Mouse (Mus musculus) layer of hippocampus, adult 11-12 months (tissue): ENCODE measurements around the gene Cyb561d2.
"Not testable (repeated sequence)": the region's sequence is repeated elsewhere in the genome, so short reads cannot be mapped to it uniquely, and the experiment has no call there.

Experiments used
- DNase-seq: peaks from one replicate; pipeline ENCODE4 v3.0.0; 2022; ENCODE audit warnings: low spot score

Cyb561d2 gene

DNA sequence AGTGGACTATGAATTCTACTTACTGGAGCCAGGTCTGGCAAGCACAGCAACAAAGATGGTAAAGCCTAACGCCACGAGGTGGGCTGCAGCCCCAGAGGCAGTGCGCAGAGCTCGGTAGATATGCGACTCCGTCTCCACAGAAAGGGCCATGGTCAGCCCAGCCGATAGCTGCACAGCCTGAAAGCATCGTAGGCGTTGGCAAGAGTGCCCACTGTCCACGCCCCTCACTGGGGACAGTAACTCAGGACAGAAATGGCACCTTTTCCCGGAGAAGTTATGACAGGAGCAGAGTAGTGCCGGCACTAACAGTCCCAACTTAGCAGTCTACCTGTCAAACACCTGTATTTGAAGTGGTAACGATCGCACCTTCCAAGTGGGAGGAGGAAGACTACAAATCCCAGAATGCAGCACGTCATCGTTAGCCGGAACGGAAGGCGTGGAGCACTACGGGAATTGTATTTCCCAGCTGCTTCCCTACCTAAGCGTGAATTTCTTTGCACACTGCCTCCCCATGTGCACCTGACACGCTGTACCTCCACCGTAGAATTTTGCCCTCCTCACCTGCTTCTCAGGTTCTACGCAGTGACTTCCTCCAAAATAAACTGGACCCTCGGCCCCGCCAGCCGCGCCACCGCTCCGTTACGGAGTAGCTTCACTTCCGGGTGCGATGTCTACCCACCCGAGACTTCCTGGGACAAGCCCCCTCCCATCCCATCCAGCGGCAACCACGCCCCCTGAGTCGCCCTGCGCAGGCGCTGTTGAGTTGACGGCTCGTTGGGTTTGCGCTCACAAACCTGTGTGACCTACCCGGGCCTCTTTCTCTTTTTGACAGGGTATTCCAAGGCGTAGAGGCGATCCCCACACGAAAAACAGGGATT lies at the start of gene Cyb561d2, which contains the start of gene Nprl2:
TSS of gene Cyb561d2 (minus strand) at position 720 of the 878 bp plus-strand sequence.
TSS of gene Nprl2 (plus strand) at position 753 of the 878 bp plus-strand sequence.
- peak; percentile 94 for DNase-seq

DNA sequence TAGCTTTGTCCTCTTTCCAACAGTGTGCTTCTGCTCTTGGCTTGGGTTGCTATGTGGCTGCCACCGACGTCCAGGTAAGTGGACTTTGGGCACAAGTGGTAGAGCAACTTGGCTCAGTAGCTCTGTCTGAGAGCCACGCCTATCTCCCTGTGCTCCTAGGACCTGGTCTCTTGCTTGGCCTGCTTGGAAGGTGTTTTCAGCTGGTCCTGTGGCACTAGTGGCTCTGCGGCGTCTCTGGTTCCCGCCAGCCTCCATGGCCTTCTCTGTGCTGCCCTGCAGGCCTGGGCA lies 48.7 kb upstream of the Cyb561d2 start:
- DNase-seq: no peak

DNA sequence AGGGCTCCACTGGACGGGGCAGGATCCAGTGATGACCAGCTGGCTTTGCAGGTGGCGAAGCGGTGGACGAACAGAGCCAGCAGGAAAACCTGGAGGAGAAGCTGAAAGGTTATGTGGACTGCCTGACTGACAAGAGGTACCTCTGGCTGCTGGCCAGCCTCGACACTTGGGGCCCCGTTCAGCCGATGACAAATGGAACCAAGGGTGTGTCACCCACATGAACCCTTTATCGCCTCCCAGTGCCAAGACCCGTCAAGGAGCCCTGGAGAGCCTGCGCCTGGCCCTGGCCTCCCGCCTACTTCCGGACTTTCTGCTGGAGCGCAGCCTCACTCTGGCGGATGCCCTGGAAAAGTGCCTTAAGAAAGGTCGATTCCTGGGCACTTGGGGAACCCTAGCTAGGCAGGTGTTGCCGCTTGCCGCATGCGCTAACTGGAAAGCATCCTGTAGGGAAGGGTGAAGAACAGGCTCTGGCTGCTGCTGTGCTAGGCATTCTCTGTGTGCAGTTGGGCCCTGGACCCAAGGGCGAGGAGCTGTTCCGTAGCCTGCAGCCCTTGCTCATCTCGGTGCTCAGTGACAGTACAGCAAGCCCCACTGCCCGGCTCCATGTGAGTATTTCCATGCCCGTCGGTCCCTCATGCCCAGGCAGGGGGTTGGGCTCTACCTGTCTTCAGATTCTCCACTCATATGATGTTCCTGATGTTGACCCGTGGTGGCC lies 48.2 kb upstream of the Cyb561d2 start:
- no peak for DNase-seq

DNA sequence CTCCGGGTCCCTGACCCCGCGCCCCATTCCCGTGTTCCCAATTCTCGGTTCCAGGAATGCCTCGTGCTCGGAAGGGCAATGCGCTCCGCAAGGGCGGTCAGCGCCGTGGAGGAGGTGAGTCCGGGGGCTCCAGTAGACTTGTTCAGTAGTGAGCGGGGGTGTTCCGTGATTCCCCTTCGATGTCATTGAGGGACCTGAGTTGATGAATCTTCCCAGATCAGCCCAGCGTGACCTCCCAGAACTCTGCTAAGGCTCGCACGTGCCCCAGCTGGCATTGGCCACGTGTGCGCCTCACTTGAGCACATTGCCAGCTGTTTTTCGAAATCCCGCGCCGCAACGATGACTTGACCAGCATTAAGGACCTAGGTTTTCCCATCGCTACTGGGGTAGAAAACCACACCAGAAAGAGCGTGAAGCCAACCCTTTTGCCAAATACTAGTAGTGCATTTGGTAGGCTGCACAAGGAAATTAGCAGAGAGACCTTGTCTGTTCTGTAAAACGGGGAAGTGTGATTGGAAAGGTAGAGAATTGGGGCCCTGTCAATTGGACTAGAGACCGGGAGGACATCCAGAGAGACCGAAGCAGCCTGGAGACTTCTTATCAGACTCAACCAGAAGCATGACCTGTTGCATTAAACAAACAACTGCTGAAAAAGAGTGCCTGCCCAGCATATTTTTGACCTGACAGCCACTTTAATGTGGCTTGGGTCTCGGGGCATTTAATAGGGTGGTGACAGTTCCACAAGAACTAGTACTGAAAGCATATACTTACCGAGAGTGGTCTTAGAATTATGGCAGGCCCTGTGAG lies 46.0 kb upstream of the Cyb561d2 start:
- peak; percentile 57 for DNase-seq

DNA sequence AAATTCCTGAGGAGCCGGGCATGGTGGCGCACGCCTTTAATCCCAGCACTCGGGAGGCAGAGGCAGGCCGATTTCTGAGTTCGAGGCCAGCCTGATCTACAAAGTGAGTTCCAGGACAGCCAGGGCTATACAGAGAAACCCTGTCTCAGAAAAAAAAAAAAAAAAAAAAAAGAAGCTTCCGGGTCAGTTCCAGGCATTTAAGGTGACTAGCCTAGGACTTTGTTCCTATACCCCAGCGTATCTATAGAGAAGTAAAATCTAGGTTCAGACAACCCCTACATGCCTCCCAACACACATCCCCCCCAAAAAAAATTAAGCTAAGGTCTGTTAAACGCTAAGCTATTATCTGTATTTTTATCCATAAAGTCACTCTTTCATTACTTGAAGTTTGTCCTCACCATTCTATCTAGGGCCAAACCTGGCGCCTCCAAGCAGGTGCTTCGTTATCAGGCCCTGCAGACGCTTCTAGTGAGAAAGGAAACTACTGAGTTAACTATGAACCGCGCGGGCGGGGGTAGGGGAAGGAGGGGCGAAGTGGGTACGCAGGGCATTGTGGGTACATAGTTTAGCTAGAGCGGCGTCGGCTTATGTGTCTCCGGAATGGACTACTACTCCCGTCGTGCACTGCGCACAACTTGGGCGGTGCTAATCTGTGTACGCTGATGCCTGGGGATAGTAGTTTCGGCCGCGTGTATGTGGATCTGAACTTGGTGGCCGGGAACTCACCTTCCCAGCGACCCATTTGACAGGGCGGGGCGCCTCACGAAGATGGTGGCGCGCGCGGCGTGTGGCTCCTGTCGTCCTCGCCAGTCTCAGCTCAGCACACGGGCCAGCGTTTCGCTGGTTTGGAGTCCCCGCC lies 45.2 kb upstream of the Cyb561d2 start, which contains the start of gene Ifrd2:
TSS of gene Ifrd2 (plus strand) at position 669 of the 859 bp plus-strand sequence.
- DNase-seq: peak; percentile 98

DNA sequence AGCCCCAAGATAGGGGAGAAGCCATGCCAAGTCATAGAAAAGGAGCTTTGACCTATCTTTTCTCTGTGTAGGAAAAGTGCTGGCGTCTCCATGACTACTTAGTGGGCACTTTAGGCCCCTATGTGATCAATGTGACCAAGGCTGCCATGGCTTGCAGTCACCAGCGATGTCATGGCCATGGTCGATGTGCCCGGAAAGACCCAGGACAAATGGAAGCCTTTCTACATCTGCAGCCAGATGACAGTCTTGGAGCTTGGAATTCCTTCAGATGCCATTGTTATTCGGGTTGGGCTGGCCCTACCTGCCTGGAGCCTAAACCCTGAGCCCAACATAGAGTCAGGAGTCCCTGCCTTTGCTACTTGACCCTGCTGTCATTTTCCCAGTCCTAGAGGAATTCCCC lies 44.5 kb upstream of the Cyb561d2 start:
- DNase-seq: no peak

DNA sequence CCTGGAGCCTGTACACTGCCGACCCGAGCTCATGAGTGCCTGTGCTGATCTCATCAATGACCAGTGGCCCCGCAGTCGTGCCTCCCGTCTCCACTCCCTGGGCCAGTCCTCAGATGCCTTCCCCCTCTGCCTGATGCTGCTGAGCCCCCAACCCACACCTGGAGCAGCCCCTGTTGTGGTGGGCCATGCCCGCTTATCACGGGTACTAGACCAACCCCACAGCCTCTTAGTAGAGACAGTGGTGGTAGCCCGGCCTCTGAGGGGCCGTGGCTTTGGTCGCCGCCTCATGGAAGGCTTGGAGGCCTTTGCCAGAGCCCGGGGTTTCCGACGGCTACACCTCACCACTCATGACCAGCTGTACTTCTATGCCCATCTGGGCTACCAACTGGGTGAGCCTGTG lies 41.2 kb upstream of the Cyb561d2 start:
- no peak for DNase-seq

DNA sequence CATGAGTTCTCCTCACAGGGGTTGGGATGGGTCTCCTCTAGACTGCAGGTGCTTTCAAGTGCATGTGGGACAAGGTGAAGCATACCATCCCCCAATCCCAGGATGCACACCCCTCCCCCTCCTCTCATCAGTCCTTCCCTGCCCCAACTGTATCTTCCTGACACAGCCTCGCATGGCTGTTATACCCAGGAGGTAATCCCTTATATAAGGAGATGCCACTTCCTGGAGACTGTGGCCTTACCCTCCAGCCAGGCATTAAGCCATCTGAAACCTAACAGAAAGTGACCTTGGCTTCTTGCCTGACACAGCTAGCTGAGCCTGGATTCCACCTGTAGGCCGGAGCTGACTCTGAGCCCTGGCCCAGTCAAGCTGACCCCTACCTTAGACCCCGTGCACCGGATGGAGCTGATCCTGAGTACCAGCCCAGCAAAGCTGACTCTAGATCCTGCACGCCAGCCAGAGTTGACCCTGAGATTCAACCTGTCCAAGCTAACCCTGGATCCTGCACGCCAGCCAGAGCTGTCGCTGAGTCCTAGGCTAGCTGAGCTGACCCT lies 40.6 kb upstream of the Cyb561d2 start:
- no peak for DNase-seq

DNA sequence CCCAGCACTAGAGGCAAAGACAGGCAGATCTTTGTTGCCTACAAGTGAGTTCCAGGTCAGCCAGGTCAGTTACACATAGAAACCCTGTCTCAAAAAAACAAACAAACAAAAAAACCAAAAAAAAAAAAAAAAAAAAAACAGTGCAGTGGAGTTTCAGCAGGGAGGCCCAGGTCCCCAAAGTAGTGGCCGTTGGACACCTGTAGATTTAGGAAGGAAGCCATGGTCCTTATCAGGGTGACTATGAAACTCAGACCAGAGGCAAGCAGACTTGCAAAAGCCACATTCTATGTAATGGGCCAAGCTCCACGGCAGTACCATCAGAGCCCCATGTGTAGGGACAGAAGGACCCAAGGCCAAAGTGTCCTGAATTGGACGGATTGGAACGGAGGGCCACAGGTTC lies 39.6 kb upstream of the Cyb561d2 start:
- DNase-seq: no peak

DNA sequence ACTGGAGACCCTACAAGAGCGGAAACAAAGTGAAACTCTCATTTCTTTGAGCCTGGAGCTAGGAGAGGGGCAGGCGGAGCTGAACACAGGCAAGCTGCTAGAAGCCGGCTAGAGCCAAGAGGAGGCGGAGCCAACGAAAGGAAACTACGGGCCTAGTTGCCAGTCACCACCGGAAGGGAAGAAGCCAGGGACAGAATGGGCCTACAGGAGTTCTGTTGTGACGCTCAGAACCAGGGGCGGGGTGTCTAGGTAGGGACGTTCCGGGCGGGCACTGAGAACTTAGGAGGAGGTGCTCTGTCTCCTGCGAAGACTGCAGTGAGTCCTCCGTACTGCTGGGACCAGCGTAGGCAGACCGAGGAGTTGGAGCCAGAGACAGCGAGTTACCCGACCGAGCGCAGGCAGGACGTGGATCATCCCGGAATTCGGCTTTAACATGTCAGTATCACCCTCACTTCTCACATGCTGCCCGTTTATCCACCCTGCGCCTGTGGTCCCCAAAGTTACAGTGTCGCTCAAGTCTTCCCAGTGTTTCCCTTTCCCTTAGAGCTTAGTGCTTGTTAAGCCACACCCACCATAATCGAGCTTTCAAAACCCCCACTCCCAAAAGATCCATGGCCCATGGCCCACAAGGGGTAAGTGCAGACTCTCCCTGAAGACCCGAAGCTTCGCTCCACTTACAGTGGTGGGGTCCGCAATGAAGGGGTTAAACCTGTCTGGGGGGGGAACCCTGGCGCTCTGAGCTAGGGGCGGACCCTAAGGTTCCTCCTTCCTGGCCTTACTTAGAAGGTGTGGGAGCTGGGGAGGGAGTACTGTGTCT lies 38.7 kb upstream of the Cyb561d2 start, which contains the start of gene Hyal3:
TSS of gene Hyal3 (plus strand) at position 318 of the 817 bp plus-strand sequence.
- peak; percentile 91 for DNase-seq

DNA sequence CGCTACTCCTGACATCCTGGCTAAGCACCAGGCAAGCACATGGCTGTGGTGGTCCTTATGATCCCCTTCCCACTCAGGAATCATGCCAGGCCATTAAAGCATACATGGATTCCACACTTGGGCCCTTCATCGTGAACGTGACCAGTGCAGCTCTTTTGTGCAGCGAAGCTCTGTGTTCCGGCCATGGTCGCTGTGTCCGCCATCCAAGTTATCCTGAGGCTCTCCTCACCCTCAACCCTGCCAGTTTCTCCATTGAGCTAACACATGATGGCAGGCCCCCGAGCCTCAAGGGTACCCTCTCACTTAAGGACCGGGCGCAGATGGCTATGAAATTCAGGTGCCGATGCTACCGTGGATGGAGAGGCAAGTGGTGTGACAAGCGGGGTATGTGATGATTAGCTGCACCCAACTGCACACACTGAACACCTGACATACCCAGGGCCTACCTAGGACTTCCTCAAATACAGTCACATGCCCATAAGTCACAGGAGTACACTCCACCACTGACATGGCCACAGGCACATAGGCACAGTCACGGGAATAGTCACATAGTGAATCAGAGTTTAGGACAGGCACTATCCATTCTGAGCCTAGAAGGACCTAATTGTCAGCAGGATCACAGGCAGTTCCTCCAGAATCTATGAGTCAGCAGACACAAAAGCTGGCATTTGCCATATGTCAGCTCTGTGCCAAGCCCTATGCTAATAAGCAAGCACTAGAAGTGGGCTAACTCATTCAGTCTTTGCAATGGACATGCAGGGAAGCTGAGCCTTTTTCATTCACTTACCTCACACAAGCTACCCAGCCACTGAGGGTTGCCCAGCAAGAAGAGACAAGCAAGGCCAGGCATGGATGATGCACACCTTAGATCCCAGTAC lies 37.3 kb upstream of the Cyb561d2 start:
- DNase-seq: no peak

DNA sequence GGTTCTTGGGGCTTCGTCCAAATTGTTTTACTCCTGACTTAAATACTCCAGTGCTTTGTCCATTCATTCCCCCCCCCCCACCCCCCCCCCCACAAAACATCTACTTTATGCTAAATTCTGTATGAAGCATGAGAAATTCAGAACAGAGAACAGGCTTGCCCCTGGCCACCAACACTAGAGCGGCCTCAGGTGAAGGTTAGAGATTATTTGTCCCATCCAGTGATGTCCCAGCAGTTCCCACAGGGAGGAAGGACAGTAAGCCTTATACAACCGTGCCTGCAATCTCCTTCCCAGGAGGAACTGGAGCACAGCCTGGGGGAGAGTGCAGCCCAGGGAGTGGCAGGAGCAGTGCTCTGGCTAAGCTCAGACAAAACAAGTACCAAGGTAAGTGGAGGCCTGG lies 36.6 kb upstream of the Cyb561d2 start, which contains the start of gene Naa80:
TSS of gene Naa80 (plus strand) at position 301 of the 400 bp plus-strand sequence.
- DNase-seq: no peak

DNA sequence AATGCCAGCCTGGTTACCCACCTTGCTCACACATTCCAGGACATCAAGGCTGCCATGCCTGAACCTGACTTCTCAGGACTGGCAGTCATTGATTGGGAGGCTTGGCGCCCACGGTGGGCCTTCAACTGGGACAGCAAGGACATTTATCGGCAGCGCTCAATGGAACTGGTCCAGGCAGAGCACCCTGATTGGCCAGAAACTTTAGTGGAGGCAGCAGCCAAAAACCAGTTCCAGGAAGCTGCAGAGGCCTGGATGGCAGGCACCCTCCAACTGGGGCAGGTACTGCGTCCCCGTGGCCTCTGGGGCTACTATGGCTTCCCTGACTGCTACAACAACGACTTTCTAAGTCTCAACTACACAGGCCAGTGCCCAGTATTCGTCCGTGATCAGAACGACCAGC lies 35.9 kb upstream of the Cyb561d2 start:
- no peak for DNase-seq

DNA sequence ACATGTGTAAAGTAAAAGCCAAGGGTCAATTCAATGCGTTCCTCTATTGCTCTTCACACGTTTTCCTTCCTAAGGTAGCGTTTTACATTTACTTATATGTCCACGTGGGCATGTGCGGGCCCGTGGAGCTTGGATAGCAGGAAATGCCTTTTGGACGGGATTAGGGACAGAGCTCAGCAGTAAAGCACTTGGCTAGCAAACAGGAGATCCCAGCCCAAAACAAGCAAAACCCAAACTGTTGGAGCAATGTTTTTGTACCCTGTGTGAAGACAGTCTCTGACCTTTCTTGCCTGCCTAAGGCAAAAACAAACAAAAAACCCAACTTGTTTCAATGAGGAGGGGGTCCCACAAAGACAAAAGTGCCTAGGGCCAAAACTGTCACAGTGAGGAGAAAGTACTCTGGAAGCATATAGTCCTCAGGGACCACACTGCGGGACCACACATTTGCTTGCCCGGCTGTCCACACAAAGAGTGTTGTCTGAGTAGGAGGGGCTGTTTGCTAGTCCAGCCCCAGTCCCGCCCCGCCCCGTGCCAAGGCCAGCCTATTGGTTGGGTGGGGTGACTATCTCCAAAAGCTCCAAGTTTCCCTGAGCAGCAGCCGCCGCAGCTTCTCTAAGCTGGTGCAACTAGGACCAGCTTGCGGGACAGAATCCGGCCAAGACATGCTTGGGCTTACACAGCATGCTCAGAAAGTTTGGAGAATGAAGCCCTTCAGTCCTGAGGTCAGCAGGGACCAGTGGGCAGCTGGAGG lies 34.5 kb upstream of the Cyb561d2 start, which contains the start of gene Hyal1:
TSS of gene Hyal1 (plus strand) at position 571 of the 751 bp plus-strand sequence.
- peak; percentile 48 for DNase-seq

DNA sequence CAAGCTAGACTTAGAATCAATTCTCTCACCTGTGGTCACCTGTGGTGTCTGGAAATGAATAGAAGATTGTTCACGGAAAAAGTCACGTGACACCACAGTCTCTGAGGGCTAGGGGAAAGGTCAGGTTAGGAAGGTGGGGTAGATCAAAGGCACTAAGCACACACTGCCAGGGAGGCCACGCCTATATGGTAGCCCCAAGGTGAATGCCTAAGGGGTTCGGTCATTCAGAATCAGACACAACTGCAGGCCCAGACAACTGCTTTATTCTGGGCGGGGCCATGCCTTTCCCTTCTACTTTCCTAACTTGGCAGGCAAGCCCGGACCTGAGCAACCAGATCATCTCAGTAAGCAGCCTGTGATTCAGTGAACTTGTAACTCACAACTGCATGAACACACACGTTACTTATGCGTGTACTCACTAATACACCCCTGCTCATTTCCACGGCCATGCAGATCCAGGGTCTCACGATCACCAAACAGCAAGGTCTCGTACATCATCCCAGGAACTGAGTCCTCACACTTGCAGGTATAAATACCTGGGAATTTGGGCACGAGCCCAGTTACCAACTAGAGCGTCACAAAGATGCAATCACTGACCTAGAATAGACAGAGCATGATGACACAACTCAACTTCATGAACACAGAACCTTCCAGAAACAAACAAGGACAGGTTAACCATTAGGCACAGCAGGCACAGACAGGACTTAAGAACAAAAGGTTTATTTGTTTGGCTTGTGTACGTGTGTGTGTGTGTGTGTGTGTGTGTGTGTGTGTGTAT lies 33.8 kb upstream of the Cyb561d2 start:
- DNase-seq: no peak

DNA sequence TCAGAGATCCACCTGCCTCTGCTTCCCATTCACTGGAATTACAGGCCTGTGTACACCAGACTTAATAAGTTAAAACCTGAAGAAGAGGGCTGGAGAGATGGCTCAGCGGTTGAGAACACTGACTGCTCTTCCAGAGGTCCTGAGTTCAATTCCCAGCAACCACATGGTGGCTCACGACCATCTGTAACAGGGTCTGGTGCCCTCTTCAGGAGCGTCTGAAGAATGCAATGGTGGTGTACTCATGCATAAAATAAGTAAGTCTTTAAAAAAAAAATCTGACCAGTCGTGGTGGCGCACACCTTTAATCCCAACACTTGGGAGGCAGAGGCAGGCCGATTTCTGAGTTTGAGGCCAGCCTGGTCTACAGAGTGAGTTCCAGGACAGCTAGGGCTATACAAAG lies 31.8 kb upstream of the Cyb561d2 start:
- DNase-seq: not testable (repeated sequence)

DNA sequence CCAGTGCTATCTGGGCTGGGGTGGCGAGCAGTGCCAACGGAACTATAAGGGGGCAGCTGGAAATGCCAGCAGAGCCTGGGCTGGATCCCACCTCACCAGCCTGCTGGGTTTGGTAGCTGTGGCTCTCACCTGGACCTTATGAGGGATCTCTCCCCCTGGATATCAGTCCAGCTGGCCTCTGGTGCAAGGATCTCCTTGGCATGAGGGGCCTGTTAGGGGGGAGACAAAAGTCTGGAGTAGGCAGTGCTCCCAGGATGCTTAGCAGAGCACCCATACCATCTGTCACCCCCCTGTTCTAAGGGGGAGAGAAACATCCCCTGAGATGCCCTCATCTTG lies 30.3 kb upstream of the Cyb561d2 start:
- no peak for DNase-seq
